Mouse (Mus musculus) midbrain, embryonic 14.5 days (tissue): ENCODE data around the gene Zkscan7. TPM values are rescaled to one million over a fixed set of nuclear protein-coding genes. Genes with fewer than 3 reads are reported as not detected.
"Not testable (repeated sequence)": the region's sequence is repeated elsewhere in the genome, so short reads cannot be mapped to it uniquely, and the experiment has no call there.

Experiments used
- ATAC-seq: fragments of 200-750 bp; cut with Nextera tagmentation; 2 replicates; pipeline ENCODE4 v1.8.0; 2017; ENCODE audit warnings: moderate number of reproducible peaks, moderate library complexity; ENCODE audit not compliant: low FRiP score, low TSS enrichment
- DNase-seq: peaks from one replicate; pipeline ENCODE4 v3.0.0-alpha.2; 2015
- H3K27ac ChIP-seq: fragments of 300-500 bp; sonication (generic); replicated peaks from 2 replicates; pipeline ENCODE4 v1.5.1; 2014; ENCODE audit warnings: mild to moderate bottlenecking, low read depth, low read length, moderate library complexity
- H3K27me3 ChIP-seq: fragments of 300-500 bp; sonication (generic); 2 replicates; pipeline ENCODE4 v1.6.1; 2014; ENCODE audit warnings: low read length, control low read depth, mixed read lengths; ENCODE audit not compliant: control insufficient read depth, insufficient read depth
- H3K36me3 ChIP-seq: fragments of 300-500 bp; sonication (generic); 2 replicates; pipeline ENCODE4 v1.6.1; 2014; ENCODE audit warnings: low read length, control low read depth; ENCODE audit not compliant: control insufficient read depth, insufficient read depth
- H3K4me1 ChIP-seq: fragments of 300-500 bp; sonication (generic); 2 replicates; pipeline ENCODE4 v1.6.1; 2014; ENCODE audit warnings: mild to moderate bottlenecking, antibody characterized with exemption, low read length, control low read depth; ENCODE audit not compliant: control insufficient read depth, insufficient read depth
- H3K4me2 ChIP-seq: fragments of 300-500 bp; sonication (generic); 2 replicates; pipeline ENCODE4 v1.6.1; 2014; ENCODE audit warnings: mild to moderate bottlenecking, low read length, moderate library complexity
- H3K4me3 ChIP-seq: fragments of 300-500 bp; sonication (generic); replicated peaks from 2 replicates; pipeline ENCODE4 v1.5.1; 2014; ENCODE audit warnings: low read depth, low read length
- H3K9ac ChIP-seq: fragments of 300-500 bp; sonication (generic); replicated peaks from 2 replicates; pipeline ENCODE4 v1.6.1; 2014; ENCODE audit warnings: mild to moderate bottlenecking, low read length, moderate library complexity
- H3K9me3 ChIP-seq: fragments of 300-500 bp; sonication (generic); 2 replicates; pipeline ENCODE4 v1.6.1; 2016; ENCODE audit warnings: low read length, control low read depth, mixed read lengths; ENCODE audit not compliant: control insufficient read depth
- WGBS: fragments of 180-500 bp; shearing (Covaris S2); extraction: QIAGEN DNeasy Blood & Tissue Kit; methylation state at CpG from one replicate; pipeline ENCODE4 v1.1.7; 2014; 5-methylcytosine and 5-hydroxymethylcytosine counted together
- polyA plus RNA-seq: library from polyadenylated mRNA; unstranded; fragments of >200 nt; fragmentation: Nextera tagmentation; extraction: Ambion mirVana; gene quantifications from 2 replicates; pipeline ENCODE4 v1.2.1, GENCODE M21; 2014

The Zkscan7 gene
- polyA plus RNA-seq, 1 experiment from 2014 or later: 2.1 TPM

DNA sequence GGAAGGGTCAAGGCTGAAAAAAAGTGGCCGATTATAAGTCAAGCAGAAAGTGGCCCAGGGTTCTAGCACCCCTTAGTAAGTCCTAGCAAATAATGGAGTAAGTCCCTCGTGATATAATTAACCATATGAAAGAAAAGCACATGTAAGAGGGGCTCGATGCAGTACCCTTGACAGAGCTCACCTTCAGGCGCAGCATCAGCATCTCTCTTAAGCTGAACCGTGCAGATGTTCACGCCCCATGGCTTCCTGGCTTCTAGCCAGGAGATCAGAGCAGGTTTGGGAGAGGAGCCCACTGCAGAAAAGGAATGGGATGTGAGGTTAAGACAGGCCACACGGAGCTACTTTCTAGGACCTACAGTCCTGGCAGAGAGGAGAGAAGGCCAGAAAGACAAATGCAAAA is 31.0 kb upstream of the Zkscan7 start:
- Histone ChIP-seq H3K4me1 (no peaks in the 10 kb centered on the region), H3K27ac (no peak overlapping the region), H3K4me3 (no peak overlapping the region), H3K27me3 (no peaks in the 10 kb centered on the region), H3K9ac (no peak overlapping the region), H3K36me3 (peaks cover 94% of the 10 kb centered on the region), H3K9me3 (peaks cover 3% of the 10 kb centered on the region; the same call in 1 of the 2 replicates), H3K4me2 (no peak overlapping the region)
- WGBS: 95% methylated on average over 7 of the region's 7 CpGs
- DNase-seq (no peak), ATAC-seq (no peak)

DNA sequence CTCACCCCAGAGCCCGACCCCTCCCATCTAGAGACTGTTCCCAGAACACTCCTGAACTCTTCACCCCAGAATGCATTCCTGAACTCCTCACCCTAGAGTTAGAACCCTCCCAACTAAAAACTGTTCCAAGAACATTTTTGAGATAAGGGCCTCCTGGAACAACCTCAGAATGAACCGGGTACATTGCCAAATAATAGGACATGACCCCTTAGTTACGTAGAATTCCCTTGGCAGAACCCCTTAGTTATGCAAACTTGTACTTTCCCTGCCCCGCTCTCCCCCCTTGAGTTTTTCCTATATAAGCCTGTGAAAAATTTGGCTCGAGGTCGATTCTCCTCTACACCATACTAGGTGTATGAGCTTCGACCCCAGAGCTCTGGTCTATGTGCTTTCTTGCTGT is 30.3 kb upstream of the Zkscan7 start:
- WGBS: 88% methylated on average over 2 of the region's 7 CpGs
- not testable (repeated sequence) for H3K9me3 ChIP-seq, H3K9ac ChIP-seq, DNase-seq, H3K4me1 ChIP-seq, H3K27ac ChIP-seq, ATAC-seq, H3K4me2 ChIP-seq, H3K27me3 ChIP-seq, H3K4me3 ChIP-seq
- H3K36me3 ChIP-seq: peaks cover 94% of the 10 kb centered on the region

DNA sequence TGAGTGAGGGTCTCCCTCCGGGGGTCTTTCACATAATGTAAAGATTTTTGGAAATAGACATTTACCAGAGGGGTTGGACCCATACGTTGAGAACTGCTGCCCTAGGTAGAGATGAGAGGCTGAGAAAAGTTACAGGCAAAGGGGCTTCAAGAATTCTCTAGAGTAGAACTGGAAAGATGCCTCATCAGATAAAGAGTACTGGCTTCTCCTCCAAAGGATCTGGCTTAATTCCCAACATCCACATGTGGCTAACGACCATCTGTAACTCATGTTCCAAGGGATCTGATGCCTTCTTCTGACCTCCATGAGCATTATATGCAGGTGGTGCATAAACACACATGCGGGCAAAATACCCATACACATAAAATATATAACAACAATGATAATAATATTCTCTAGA is 29.9 kb upstream of the Zkscan7 start:
- H3K4me1 ChIP-seq: no peaks in the 10 kb centered on the region
- H3K9ac ChIP-seq: no peak overlapping the region
- no peaks in the 10 kb centered on the region for H3K27me3 ChIP-seq
- DNase-seq: no peak
- H3K27ac ChIP-seq: no peak overlapping the region
- no peak for ATAC-seq
- peaks cover 6% of the 10 kb centered on the region; the same call in 1 of the 2 replicates for H3K9me3 ChIP-seq
- H3K4me2 ChIP-seq: no peak overlapping the region
- WGBS: 96% methylated on average over 4 of the region's 4 CpGs
- H3K4me3 ChIP-seq: no peak overlapping the region
- peaks cover 94% of the 10 kb centered on the region for H3K36me3 ChIP-seq

DNA sequence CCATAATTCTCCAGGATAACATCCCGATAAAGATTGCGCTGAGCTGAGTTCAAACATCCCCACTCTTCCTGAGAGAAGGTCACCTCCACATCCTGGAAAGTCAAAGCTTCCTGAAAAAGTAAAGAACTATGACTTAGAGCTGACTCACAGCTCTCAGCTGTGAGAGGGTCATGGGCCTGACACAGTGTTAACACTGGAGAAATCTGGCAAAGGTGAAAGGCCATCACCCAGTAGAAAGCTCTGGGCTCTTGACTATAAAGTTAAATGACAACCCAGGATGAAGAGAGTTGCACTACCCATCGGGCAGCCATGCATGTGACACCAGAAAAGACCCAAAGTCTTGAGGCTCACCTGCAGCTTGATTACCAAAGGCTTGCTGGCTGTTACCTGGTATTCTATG is 28.8 kb upstream of the Zkscan7 start:
- no peaks in the 10 kb centered on the region for H3K27me3 ChIP-seq
- no peak overlapping the region for H3K9ac ChIP-seq
- H3K9me3 ChIP-seq: peaks cover 6% of the 10 kb centered on the region; the same call in 1 of the 2 replicates
- H3K27ac ChIP-seq: no peak overlapping the region
- 98% methylated on average over 3 of the region's 3 CpGs for WGBS
- H3K4me1 ChIP-seq: no peaks in the 10 kb centered on the region
- H3K4me2 ChIP-seq: no peak overlapping the region
- no peak for DNase-seq
- no peak overlapping the region for H3K4me3 ChIP-seq
- no peak for ATAC-seq
- H3K36me3 ChIP-seq: peaks cover 94% of the 10 kb centered on the region

DNA sequence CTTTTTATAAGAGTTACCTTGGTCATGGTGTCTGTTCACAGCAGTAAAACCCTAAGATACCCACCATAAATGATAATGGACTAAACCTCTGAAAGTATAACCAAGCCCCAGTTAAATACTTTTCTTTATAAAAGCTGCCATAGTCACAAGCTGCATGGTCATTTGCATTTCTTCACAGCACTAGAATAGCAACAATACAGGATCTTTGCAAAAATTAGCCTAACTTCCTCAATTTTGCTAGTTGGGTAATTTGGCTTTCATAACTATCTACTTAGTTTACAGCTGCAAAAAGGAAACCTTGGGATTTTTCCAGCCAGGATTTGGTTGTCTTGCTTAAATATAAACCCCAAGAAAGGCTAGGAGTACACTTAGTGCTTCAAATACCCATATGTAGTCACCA is 24.7 kb upstream of the Zkscan7 start:
- Histone ChIP-seq H3K9me3 (peaks cover 6% of the 10 kb centered on the region; the same call in 1 of the 2 replicates), H3K4me2 (no peak overlapping the region), H3K9ac (no peak overlapping the region), H3K36me3 (peaks cover 63% of the 10 kb centered on the region), H3K4me3 (no peak overlapping the region), H3K27ac (no peak overlapping the region), H3K27me3 (no peaks in the 10 kb centered on the region), H3K4me1 (peaks cover 16% of the 10 kb centered on the region)
- ATAC-seq (no peak), DNase-seq (no peak)

DNA sequence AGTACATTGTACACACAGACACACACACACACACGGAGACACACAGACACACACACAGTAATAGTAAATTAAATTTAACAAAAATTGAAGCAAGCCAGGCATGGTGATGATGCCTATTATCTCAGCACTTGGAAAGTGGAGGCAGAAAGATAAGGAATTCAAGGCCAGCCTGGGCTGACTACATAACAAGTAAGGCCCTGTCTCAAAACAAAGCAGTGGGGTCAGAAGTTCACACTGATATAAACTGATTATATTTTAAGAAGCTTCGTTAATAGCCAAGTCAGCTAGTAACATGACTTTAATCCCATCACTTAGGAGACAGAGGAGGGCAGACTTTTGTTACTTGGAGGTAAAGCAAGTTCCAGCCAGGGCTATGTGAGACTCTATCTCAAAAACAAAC is 21.8 kb upstream of the Zkscan7 start:
- peaks cover 16% of the 10 kb centered on the region for H3K4me1 ChIP-seq
- no peak overlapping the region; the same call in 1 of the 2 replicates for H3K4me2 ChIP-seq
- H3K27ac ChIP-seq: no peak overlapping the region
- ATAC-seq (no peak), DNase-seq (no peak)
- no peak overlapping the region for H3K4me3 ChIP-seq
- H3K9ac ChIP-seq: no peak overlapping the region
- peaks cover 6% of the 10 kb centered on the region; the same call in 1 of the 2 replicates for H3K9me3 ChIP-seq
- H3K36me3 ChIP-seq: peaks cover 36% of the 10 kb centered on the region
- WGBS: 90% methylated on average over 2 of the region's 2 CpGs
- H3K27me3 ChIP-seq: no peaks in the 10 kb centered on the region

DNA sequence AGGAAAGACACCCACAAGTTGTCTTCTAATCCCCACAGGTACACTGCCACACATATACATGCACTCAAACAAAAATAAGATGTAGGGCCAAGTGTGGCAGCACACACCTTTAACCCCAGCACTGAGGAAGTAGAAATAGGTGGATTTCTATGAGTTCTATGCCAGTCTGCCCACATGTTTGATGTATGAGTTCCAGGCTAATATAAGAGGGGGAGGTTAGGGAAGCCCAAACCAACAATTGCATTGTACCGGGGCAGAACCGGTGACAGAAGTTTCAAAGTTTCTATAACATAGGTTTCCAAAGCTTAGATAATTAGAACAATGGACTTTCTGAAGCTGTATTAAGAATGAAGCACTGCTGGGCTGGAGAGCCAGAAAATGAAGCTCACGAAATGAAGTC is 20.6 kb upstream of the Zkscan7 start:
- DNase-seq (no peak), ATAC-seq (no peak)
- Histone ChIP-seq H3K4me3 (peak overlapping the region; percentile 84), H3K4me1 (peaks cover 16% of the 10 kb centered on the region), H3K9me3 (no peaks in the 10 kb centered on the region), H3K27ac (no peak overlapping the region), H3K4me2 (peak overlapping the region; percentile 65), H3K27me3 (no peaks in the 10 kb centered on the region), H3K36me3 (peaks cover 25% of the 10 kb centered on the region), H3K9ac (peak overlapping the region; percentile 84)
- 65% methylated on average over 3 of the region's 3 CpGs for WGBS

DNA sequence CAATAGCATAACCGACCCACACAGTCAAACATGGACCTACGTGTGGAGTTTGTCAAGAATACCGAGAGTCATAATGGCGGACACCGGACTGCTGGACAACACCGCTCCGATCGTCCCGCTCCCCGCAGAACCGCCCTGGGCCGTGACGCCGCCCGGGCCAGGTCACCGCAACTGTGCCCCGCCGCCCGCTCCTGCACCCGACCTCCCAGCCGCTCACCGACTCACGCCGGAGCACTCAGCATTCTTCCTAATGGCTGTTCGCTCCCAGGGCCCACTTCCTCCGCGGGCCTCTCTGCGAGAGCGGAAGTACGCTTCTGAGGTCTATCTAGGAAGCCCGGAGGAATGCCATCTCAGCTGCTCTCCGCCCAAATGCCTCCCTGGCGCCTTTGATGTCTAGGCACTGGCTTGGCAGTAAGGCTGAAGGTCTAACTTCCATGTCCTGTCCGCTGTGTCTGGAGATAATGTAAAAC is 19.8 kb upstream of the Zkscan7 start, which contains the start of gene Zfp445:
Gene Zfp445, minus strand, starts transcription at position 310 of the 470 bp plus-strand sequence.
- peak within 1 kb of the TSS; percentile 65 for H3K4me2 ChIP-seq
- H3K4me3 ChIP-seq: peak within 1 kb of the TSS; percentile 84
- H3K4me1 ChIP-seq: peaks cover 16% of the 10 kb centered on the region
- ATAC-seq: peak; percentile 90; the same call in 1 of the 2 replicates
- H3K9ac ChIP-seq: peak within 1 kb of the TSS; percentile 84
- DNase-seq: peak; percentile 94
- under 1% methylated on average over 34 of the region's 34 CpGs for WGBS
- H3K9me3 ChIP-seq: no peaks in the 10 kb centered on the region
- peak within 1 kb of the TSS; percentile 79 for H3K27ac ChIP-seq
- no peaks in the 10 kb centered on the region for H3K27me3 ChIP-seq
- H3K36me3 ChIP-seq: peaks cover 16% of the 10 kb centered on the region

DNA sequence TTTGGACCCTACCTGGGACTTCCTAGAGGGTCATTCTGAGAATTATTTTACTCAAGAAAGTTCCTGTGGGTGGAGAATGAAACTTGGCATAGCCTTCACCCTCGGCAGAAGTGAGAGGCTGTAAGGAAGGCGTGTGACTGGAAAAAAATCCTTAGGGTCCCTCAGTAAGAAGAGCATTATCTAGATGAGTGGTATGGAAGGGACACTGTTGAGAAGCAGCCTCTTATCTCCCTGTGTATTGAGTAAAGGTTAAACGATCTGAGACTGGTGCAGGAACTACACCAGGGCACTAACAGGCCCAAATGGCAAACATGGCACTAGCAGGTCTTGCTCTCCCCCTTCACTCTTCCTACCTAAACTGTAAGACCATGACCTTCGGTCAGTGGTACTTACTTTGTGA is 19.3 kb upstream of the Zkscan7 start:
- ATAC-seq (no peak; the same call in 1 of the 2 replicates), DNase-seq (no peak)

More for the DNA sequence above, 19.3 kb upstream of the Zkscan7 start:
- peak overlapping the region; percentile 65 for H3K4me2 ChIP-seq
- 0 out of 2 replicates have a peak overlapping the region, but pooled peaks have one; percentile 79 for H3K27ac ChIP-seq
- 87% methylated on average over 4 of the region's 4 CpGs for WGBS
- peak overlapping the region; percentile 84 for H3K4me3 ChIP-seq
- H3K36me3 ChIP-seq: peaks cover 11% of the 10 kb centered on the region
- no peaks in the 10 kb centered on the region for H3K27me3 ChIP-seq
- no peaks in the 10 kb centered on the region for H3K9me3 ChIP-seq
- peak overlapping the region; percentile 84 for H3K9ac ChIP-seq
- peaks cover 16% of the 10 kb centered on the region for H3K4me1 ChIP-seq
